Mouse (Mus musculus): ENCODE data around the gene Myl6b. TPM values are rescaled to one million over a fixed set of nuclear protein-coding genes. Genes with fewer than 3 reads are reported as not detected.
A peak's percentile ranks its signal among the peaks of the same experiment; 100 is the strongest.

Gene Myl6b
- polyA plus RNA-seq, 1 experiment from 2014 or later: 5.0 TPM

DNA sequence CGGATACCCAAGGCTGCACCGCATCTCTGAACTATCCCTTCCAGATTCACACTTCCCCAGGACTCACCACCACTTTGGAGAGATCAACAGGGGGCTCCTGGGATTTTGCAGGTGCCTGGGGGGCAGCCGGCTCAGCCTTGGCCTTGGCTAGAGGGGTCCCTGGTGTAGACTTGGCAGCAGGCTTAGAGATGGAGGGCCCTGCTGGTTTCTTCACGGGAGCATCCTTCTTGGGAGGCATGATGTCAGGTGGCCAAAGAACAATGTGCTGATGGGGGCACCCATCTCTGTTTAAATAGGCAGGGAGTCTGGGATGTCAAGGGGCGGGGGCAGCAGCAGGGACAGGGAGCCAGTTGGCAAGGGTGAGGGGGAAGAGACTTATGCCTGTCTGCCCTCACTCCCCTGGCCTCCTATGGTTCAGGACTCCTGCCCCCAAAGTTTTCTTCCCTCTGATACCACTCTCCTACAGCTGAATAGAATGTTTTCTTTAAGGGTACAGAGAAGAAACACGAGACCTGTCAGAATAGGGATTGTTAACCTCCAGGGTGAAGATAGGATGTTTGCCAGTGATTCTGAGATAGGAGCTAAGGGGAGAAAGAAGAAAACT lies 1.2 kb downstream of the Myl6b start:
- H3K27me3 ChIP-seq (ENCODE audit: control insufficient read depth, insufficient read depth, low read length): no peaks in the 10 kb centered on the region
- peak overlapping the region; percentile 56 for H3K9ac ChIP-seq (ENCODE audit: low read length)
- no peak overlapping the region for H3K4me3 ChIP-seq (ENCODE audit: control insufficient read depth in 1 of 2, insufficient read depth in 1 of 2, low read depth in 1 of 2, low read length in 2 of 2)
- no peak overlapping the region; a peak in 1 of 4 replicates for H3K27ac ChIP-seq (replicated peaks in 1 of 2; ENCODE audit: control insufficient read depth in 1 of 2, insufficient read depth in 1 of 2, low read depth in 2 of 2, low read length in 2 of 2)
- ATAC-seq (ENCODE audit: insufficient number of reproducible peaks, insufficient read depth, low FRiP score, low read depth): no peak
- H3K9me3 ChIP-seq (ENCODE audit: control insufficient read depth, low read length): no peaks in the 10 kb centered on the region
- WGBS: 46% methylated on average over 6 of the region's 6 CpGs
- H3K4me2 ChIP-seq (ENCODE audit: low read length): no peak overlapping the region
- H3K4me1 ChIP-seq (ENCODE audit: control insufficient read depth in 2 of 2, insufficient read depth in 2 of 2, low read length in 2 of 2): peaks cover 20 to 42% of the 10 kb centered on the region in 2 experiments
- peaks cover under 1% of the 10 kb centered on the region; the same call in 1 of the 2 replicates for H3K36me3 ChIP-seq (ENCODE audit: control insufficient read depth, insufficient read depth, low read length)

DNA sequence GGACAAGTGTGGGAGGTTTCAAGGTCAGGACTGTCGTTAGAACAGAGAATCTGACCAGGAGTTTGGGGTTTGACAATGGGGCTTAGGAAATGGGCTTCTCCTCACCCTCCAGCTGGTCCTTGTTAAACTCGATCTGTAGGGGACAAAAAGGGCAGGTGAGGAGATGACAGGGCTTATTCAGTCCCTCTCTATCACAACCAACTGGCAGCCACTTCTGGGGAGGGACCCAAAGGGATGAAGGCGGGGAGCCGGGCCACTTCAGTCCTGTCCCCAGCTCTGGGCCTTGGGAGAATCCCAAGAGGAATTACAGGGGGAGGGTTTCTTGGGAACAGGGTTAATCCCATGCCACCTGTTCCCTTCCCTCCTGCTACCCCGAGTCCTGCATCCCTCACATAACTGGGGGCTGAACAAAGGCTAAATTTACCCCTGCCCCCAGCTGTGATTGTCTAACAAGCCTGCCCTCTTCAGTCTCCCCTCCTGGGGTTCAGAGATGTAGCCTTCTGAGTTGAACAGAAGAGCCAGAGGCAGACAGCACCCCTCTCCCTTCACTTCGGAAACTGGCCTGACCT lies 1.9 kb downstream of the Myl6b start:
- H3K27ac ChIP-seq (replicated peaks in 1 of 2; ENCODE audit: control insufficient read depth in 1 of 2, insufficient read depth in 1 of 2, low read depth in 2 of 2, low read length in 2 of 2): no peak overlapping the region; a peak in 2 of 4 replicates

GRCm38 (mm10) chr10:128495903-128496302 lies 2.6 kb downstream of the Myl6b start:
- Histone ChIP-seq H3K4me1 (ENCODE audit: control insufficient read depth in 2 of 2, insufficient read depth in 2 of 2, low read length in 2 of 2) (peaks cover 32 to 53% of the 10 kb centered on the region in 2 experiments), H3K4me2 (ENCODE audit: low read length) (no peak overlapping the region), H3K36me3 (ENCODE audit: control insufficient read depth, insufficient read depth, low read length) (peaks cover 13% of the 10 kb centered on the region), H3K27ac (replicated peaks in 1 of 2; ENCODE audit: control insufficient read depth in 1 of 2, insufficient read depth in 1 of 2, low read depth in 2 of 2, low read length in 2 of 2) (no peak overlapping the region; a peak in 1 of 4 replicates), H3K9me3 (ENCODE audit: control insufficient read depth, low read length) (no peaks in the 10 kb centered on the region), H3K4me3 (ENCODE audit: control insufficient read depth in 1 of 2, insufficient read depth in 1 of 2, low read depth in 1 of 2, low read length in 2 of 2) (no peak overlapping the region), H3K27me3 (ENCODE audit: control insufficient read depth, insufficient read depth, low read length) (no peaks in the 10 kb centered on the region), H3K9ac (ENCODE audit: low read length) (no peak overlapping the region; the same call in 1 of the 2 replicates)
- no peak for ATAC-seq (ENCODE audit: insufficient number of reproducible peaks, insufficient read depth, low FRiP score, low read depth)
- WGBS: 76% methylated on average over 4 of the region's 4 CpGs

More for the DNA sequence above, 1.9 kb downstream of the Myl6b start:
- Histone ChIP-seq H3K9me3 (ENCODE audit: control insufficient read depth, low read length) (no peaks in the 10 kb centered on the region), H3K4me1 (ENCODE audit: control insufficient read depth in 2 of 2, insufficient read depth in 2 of 2, low read length in 2 of 2) (peaks cover 25 to 46% of the 10 kb centered on the region in 2 experiments), H3K4me2 (ENCODE audit: low read length) (no peak overlapping the region), H3K4me3 (ENCODE audit: control insufficient read depth in 1 of 2, insufficient read depth in 1 of 2, low read depth in 1 of 2, low read length in 2 of 2) (no peak overlapping the region), H3K36me3 (ENCODE audit: control insufficient read depth, insufficient read depth, low read length) (peaks cover 6% of the 10 kb centered on the region), H3K9ac (ENCODE audit: low read length) (peak overlapping the region; percentile 56), H3K27me3 (ENCODE audit: control insufficient read depth, insufficient read depth, low read length) (no peaks in the 10 kb centered on the region)
- WGBS: 28% methylated on average over 6 of the region's 6 CpGs
- no peak for ATAC-seq (ENCODE audit: insufficient number of reproducible peaks, insufficient read depth, low FRiP score, low read depth)

DNA sequence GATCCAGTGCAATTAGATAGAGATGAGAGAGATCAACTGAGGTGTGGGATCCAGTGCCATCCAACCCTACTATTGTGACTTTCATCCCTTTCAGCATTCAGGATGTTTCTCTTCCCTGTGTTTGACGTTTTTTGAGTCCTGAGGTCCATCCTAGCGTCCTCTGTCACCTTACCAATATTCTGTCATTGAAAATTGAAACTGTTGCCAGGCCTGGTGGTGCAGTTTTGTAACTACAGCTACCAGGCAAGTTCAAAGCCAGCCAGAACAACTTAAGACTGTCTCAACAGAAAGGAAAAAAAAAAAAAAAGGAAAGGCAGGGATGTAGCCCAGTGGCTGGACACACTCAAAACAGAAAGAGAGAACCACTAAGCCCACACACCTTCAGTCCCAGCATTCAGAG lies 3.2 kb downstream of the Myl6b start:
- Histone ChIP-seq H3K4me2 (ENCODE audit: low read length) (peak overlapping the region; percentile 74), H3K4me1 (ENCODE audit: control insufficient read depth in 2 of 2, insufficient read depth in 2 of 2, low read length in 2 of 2) (peaks cover 34 to 59% of the 10 kb centered on the region in 2 experiments), H3K4me3 (ENCODE audit: control insufficient read depth in 1 of 2, insufficient read depth in 1 of 2, low read depth in 1 of 2, low read length in 2 of 2) (peak overlapping the region; percentile 71 to 84; a peak in 3 of 4 replicates), H3K36me3 (ENCODE audit: control insufficient read depth, insufficient read depth, low read length) (peaks cover 20% of the 10 kb centered on the region), H3K27ac (replicated peaks in 1 of 2; ENCODE audit: control insufficient read depth in 1 of 2, insufficient read depth in 1 of 2, low read depth in 2 of 2, low read length in 2 of 2) (peak overlapping the region; percentile 88 to 98), H3K27me3 (ENCODE audit: control insufficient read depth, insufficient read depth, low read length) (no peaks in the 10 kb centered on the region), H3K9me3 (ENCODE audit: control insufficient read depth, low read length) (no peaks in the 10 kb centered on the region), H3K9ac (ENCODE audit: low read length) (peak overlapping the region; percentile 97)
- ATAC-seq (ENCODE audit: insufficient number of reproducible peaks, insufficient read depth, low FRiP score, low read depth): no peak
- WGBS: 67% methylated on average over 2 of the region's 2 CpGs

DNA sequence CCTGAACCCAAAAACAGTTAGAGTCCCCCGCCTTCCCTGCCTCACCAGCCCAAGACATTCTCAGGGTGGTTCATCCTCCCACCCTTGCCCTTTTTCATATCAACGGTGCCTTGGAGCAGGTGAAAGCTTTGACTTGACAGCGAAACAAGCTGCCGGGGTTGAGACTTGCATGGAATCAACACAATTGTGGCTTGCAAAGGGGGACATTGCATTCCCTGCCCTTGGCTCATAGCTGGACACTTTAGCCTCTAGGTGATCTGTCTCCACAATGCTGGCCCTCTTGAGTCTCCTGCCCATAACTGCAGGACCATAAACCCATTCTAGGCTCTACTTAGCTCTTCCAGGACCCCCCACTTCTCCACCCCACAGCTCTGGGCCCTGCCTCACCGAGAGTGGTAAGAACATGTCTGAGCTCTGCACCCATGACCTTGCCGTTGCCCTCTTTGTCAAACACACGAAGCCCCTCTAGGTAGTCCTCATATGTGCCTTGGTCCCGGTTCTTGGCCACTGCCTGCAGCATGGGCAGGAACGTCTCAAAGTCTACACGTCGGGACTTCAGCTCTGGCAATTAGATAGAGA lies 3.7 kb downstream of the Myl6b start:
- H3K27me3 ChIP-seq (ENCODE audit: control insufficient read depth, insufficient read depth, low read length): no peaks in the 10 kb centered on the region
- H3K36me3 ChIP-seq (ENCODE audit: control insufficient read depth, insufficient read depth, low read length): peaks cover 25% of the 10 kb centered on the region
- H3K9ac ChIP-seq (ENCODE audit: low read length): peak overlapping the region; percentile 97
- peak overlapping the region; percentile 88 to 98 for H3K27ac ChIP-seq (replicated peaks in 1 of 2; ENCODE audit: control insufficient read depth in 1 of 2, insufficient read depth in 1 of 2, low read depth in 2 of 2, low read length in 2 of 2)
- peaks cover 38 to 64% of the 10 kb centered on the region in 2 experiments for H3K4me1 ChIP-seq (ENCODE audit: control insufficient read depth in 2 of 2, insufficient read depth in 2 of 2, low read length in 2 of 2)
- H3K9me3 ChIP-seq (ENCODE audit: control insufficient read depth, low read length): no peaks in the 10 kb centered on the region
- H3K4me3 ChIP-seq (ENCODE audit: control insufficient read depth in 1 of 2, insufficient read depth in 1 of 2, low read depth in 1 of 2, low read length in 2 of 2): peak overlapping the region; percentile 71 to 84
- peak overlapping the region; percentile 74 for H3K4me2 ChIP-seq (ENCODE audit: low read length)
- no peak for ATAC-seq (ENCODE audit: insufficient number of reproducible peaks, insufficient read depth, low FRiP score, low read depth)
- WGBS: 40% methylated on average over 11 of the region's 11 CpGs

DNA sequence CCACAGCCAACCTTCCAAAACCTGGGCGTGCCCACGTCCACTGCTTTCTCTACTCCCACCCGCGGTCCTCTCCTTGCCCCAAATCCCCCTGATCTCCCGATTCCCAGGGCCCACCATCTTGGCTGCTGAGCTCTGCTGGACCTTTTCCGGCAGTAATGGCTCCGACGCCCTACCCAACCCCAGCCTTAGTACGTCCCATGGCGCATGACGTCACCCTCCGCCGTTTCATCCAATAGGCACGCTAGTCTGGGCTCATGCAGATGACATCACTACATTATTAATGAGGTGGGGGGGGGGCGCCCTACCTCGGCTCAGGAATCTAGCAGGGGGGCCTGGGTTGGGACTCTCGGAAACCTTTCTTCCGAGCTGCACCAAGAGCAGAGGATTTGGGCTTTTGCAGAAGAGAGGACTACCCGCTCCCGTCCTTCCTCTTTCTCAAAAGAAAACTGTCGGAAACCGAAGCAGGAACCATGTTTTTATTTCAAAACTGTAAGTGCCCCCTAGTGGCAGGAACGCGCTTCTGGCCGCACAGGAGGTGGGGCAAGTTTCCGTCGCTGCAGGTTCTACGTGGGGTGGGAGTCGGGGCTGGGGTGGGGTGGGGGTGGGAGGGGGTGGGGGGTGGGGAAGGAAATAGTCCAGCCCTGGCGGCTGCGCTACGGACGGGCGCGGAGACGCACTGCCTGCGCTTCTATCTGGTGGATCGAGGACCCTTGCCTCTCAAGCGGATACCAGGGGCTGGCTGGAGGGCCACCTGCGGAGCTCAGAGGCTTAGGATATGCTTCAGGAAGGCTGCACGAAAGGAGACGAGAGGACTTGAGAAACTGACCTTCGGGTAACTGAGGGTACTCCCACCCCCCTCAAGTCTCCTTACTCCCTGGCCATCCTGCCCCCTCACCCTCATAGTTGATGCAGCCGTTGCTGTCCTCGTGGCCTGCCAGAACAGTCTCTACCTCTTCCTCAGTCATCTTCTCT lies 4.5 kb downstream of the Myl6b start, which contains the start of gene Myl6:
TSS of gene Myl6 (minus strand) at position 451 of the 972 bp plus-strand sequence.
- peak; percentile 89 for ATAC-seq (ENCODE audit: insufficient number of reproducible peaks, insufficient read depth, low FRiP score, low read depth)
- no peaks in the 10 kb centered on the region for H3K27me3 ChIP-seq (ENCODE audit: control insufficient read depth, insufficient read depth, low read length)
- H3K9ac ChIP-seq (ENCODE audit: low read length): peak within 1 kb of the TSS; percentile 97
- peaks cover 33% of the 10 kb centered on the region for H3K36me3 ChIP-seq (ENCODE audit: control insufficient read depth, insufficient read depth, low read length)
- peak within 1 kb of the TSS; percentile 98 for H3K27ac ChIP-seq (replicated peaks in 1 of 2; ENCODE audit: control insufficient read depth in 1 of 2, insufficient read depth in 1 of 2, low read depth in 2 of 2, low read length in 2 of 2)
- under 1% methylated on average over 45 of the region's 45 CpGs for WGBS
- peak within 1 kb of the TSS; percentile 84 to 97 for H3K4me3 ChIP-seq (ENCODE audit: control insufficient read depth in 1 of 2, insufficient read depth in 1 of 2, low read depth in 1 of 2, low read length in 2 of 2)
- H3K9me3 ChIP-seq (ENCODE audit: control insufficient read depth, low read length): no peaks in the 10 kb centered on the region
- peaks cover 40 to 66% of the 10 kb centered on the region in 2 experiments for H3K4me1 ChIP-seq (ENCODE audit: control insufficient read depth in 2 of 2, insufficient read depth in 2 of 2, low read length in 2 of 2)
- H3K4me2 ChIP-seq (ENCODE audit: low read length): peak within 1 kb of the TSS; percentile 83

GRCm38 (mm10) chr10:128493319-128493694 lies 5.2 kb downstream of the Myl6b start:
- H3K36me3 ChIP-seq (ENCODE audit: control insufficient read depth, insufficient read depth, low read length): peaks cover 39% of the 10 kb centered on the region
- H3K9ac ChIP-seq (ENCODE audit: low read length): peak overlapping the region; percentile 97
- ATAC-seq (ENCODE audit: insufficient number of reproducible peaks, insufficient read depth, low FRiP score, low read depth): peak; percentile 0; the same call in 1 of the 2 replicates
- no peaks in the 10 kb centered on the region for H3K27me3 ChIP-seq (ENCODE audit: control insufficient read depth, insufficient read depth, low read length)
- under 1% methylated on average over 12 of the region's 12 CpGs for WGBS
- peaks cover 38 to 65% of the 10 kb centered on the region in 2 experiments for H3K4me1 ChIP-seq (ENCODE audit: control insufficient read depth in 2 of 2, insufficient read depth in 2 of 2, low read length in 2 of 2)
- H3K4me2 ChIP-seq (ENCODE audit: low read length): peak overlapping the region; percentile 83
- peak overlapping the region; percentile 98 for H3K27ac ChIP-seq (replicated peaks in 1 of 2; ENCODE audit: control insufficient read depth in 1 of 2, insufficient read depth in 1 of 2, low read depth in 2 of 2, low read length in 2 of 2)
- H3K4me3 ChIP-seq (ENCODE audit: control insufficient read depth in 1 of 2, insufficient read depth in 1 of 2, low read depth in 1 of 2, low read length in 2 of 2): peak overlapping the region; percentile 84 to 97
- H3K9me3 ChIP-seq (ENCODE audit: control insufficient read depth, low read length): no peaks in the 10 kb centered on the region

Data from heart, embryonic 14.5 days (tissue).